Mouse (Mus musculus) thymus, adult 2 months (tissue): ENCODE results near the gene Ufsp2.

Experiments
- CTCF ChIP-seq: fragments of 200-500 bp; IDR thresholded peaks from 2 replicates; pipeline ENCODE4 v1.5.1; 2012; ENCODE audit warnings: mild to moderate bottlenecking, control low read depth, low read length, moderate library complexity, borderline replicate concordance; ENCODE audit not compliant: control insufficient read depth, poor library complexity, insufficient read depth; ENCODE audit errors: extremely low read depth
- POLR2A ChIP-seq: fragments of 200-500 bp; IDR thresholded peaks from 2 replicates; pipeline ENCODE4 v1.6.1; 2012; ENCODE audit warnings: mild to moderate bottlenecking, low read length, control low read depth, moderate library complexity; ENCODE audit not compliant: control insufficient read depth, poor library complexity, insufficient read depth; ENCODE audit errors: extremely low read depth

DNA sequence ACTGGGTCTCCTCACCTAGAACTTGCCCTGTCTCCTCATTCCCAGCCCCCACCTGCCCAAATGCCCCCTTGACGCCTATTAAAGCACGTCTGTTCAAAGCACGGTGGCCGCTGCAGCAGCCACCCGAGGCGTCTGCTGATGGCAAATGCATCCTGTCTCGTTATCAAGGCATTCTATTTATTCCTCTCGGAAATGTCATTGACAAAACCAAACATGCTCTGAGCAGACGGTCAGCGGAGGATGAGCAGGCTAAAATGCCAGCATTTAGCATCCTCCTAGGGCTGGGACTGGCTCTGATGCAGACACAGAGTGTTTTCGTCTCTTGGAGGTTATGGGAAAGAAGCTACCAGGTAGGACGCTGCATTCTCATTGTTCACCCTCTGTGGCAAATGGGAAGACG lies 64.9 kb downstream of the Ufsp2 start:
- no peak for TF ChIP-seq POLR2A
- TF ChIP-seq CTCF = no peak
